Mouse (Mus musculus) heart, embryonic 11.5 days (tissue): Measurements from ENCODE around the gene Lrrc52. TPM values are rescaled to one million over a fixed set of nuclear protein-coding genes. Genes with fewer than 3 reads are reported as not detected.

Experiments used
- ATAC-seq: fragments of 200-750 bp; cut with Nextera tagmentation; replicated peaks from 2 replicates; pipeline ENCODE4 v1.8.0; 2017; ENCODE audit warnings: moderate library complexity; ENCODE audit not compliant: insufficient number of reproducible peaks, low FRiP score, low TSS enrichment
- H3K27ac ChIP-seq: fragments of 300-500 bp; sonication (generic); 2 replicates; pipeline ENCODE4 v1.5.1; 2014; ENCODE audit warnings: mild to moderate bottlenecking, low read depth, low read length
- H3K27me3 ChIP-seq: fragments of 300-500 bp; sonication (generic); 2 replicates; pipeline ENCODE4 v1.6.1; 2014; ENCODE audit warnings: mild to moderate bottlenecking, low read length, mixed read lengths; ENCODE audit not compliant: control insufficient read depth, insufficient read depth
- H3K36me3 ChIP-seq: fragments of 300-500 bp; sonication (generic); 2 replicates; pipeline ENCODE4 v1.6.1; 2014; ENCODE audit warnings: mild to moderate bottlenecking, low read length, moderate library complexity, mixed read lengths; ENCODE audit not compliant: control insufficient read depth, insufficient read depth
- H3K4me1 ChIP-seq: fragments of 300-500 bp; sonication (generic); 2 replicates; pipeline ENCODE4 v1.6.1; 2014; ENCODE audit warnings: low read length; ENCODE audit not compliant: control insufficient read depth, insufficient read depth
- H3K4me2 ChIP-seq: fragments of 300-500 bp; sonication (generic); 2 replicates; pipeline ENCODE4 v1.6.1; 2014; ENCODE audit warnings: mild to moderate bottlenecking, moderate library complexity
- H3K4me3 ChIP-seq: fragments of 300-500 bp; sonication (generic); 2 replicates; pipeline ENCODE4 v1.5.1; 2014; ENCODE audit warnings: low read depth, low read length
- H3K9ac ChIP-seq: fragments of 300-500 bp; sonication (generic); 2 replicates; pipeline ENCODE4 v1.6.1; 2014; ENCODE audit warnings: mild to moderate bottlenecking, low read depth, low read length, moderate library complexity
- H3K9me3 ChIP-seq: fragments of 300-500 bp; sonication (generic); replicated peaks from 2 replicates; pipeline ENCODE4 v1.6.1; 2016; ENCODE audit warnings: low read length; ENCODE audit not compliant: control insufficient read depth
- WGBS: fragments of 180-500 bp; shearing (Covaris S2); extraction: QIAGEN DNeasy Blood & Tissue Kit; methylation state at CpG from one replicate; pipeline ENCODE4 v1.1.7; 2014; ENCODE audit not compliant: insufficient replicate concordance; 5-methylcytosine and 5-hydroxymethylcytosine counted together
- polyA plus RNA-seq: library from polyadenylated mRNA; unstranded; fragments of >200 nt; fragmentation: Nextera tagmentation; extraction: Ambion mirVana; gene quantifications from 2 replicates; pipeline ENCODE4 v1.2.1, GENCODE M21; 2014

The Lrrc52 gene
- polyA plus RNA-seq = not detected in 2 replicates

DNA sequence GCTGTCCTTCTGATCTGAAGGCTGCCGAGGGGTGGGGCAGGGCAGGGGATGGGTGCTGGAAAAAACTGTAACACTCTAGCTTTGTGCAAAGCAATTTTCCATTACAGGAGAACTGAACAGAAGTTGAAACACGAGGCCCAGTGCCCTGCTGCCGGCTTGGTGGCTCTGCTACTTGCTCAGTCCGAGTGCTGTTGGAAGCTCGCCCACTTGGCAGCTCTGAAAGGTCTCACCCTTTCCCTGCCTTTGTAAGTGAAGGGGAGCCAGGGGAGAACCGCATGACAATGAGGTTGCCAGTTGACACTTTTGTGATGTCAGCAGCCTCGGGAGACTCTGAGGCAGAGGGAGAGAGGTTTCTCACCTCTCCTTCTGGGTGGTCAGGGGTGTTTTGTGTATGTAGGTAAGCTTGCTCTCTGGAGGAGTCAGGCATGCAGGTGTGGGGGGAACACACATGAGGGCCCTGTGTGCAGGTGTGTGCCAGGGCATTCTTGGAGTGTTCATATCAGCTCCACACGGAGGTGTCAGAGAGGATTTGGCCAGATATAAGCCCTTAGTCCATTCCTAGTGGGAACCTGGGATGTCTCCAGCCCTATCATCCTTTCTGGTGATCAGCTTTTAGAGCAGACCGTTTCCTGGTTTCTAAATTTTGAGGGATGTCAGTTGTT, at the start of gene Lrrc52:
TSS of gene Lrrc52 (minus strand) at position 16 of the 662 bp plus-strand sequence.
- Histone ChIP-seq H3K4me2 (no peak within 1 kb of the TSS), H3K36me3 (no peaks in the 10 kb centered on the region), H3K27me3 (no peaks in the 10 kb centered on the region; the same call in 1 of the 2 replicates), H3K4me3 (no peak within 1 kb of the TSS), H3K9me3 (no peaks in the 10 kb centered on the region), H3K27ac (no peak within 1 kb of the TSS), H3K4me1 (peaks cover 4% of the 10 kb centered on the region; the same call in 1 of the 2 replicates), H3K9ac (no peak within 1 kb of the TSS)
- no peak for ATAC-seq
- 21% methylated on average over 9 of the region's 9 CpGs for WGBS

DNA sequence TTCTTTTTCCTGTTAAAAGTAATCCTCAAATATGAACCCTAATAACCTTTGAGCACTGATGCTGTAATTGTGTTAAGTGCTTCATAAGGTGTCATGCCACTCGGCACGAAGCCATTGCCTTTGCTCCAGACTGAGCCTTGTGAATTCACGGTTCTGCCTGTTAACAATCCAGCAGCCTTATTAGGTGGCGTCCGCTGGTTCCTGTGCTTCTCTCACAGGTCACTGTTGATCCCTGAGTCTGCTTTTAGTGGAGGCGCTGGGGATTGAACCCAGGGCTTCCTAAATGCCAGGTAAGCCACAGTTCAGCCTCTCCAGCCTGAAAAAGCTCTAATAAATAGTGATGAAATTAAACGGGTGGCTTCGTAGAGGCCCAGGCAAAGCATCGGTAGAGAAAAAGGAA, 45.0 kb upstream of the Lrrc52 start:
- ATAC-seq = no peak
- Histone ChIP-seq H3K9me3 (no peaks in the 10 kb centered on the region), H3K9ac (no peak overlapping the region), H3K4me1 (no peaks in the 10 kb centered on the region), H3K27ac (no peak overlapping the region), H3K27me3 (no peaks in the 10 kb centered on the region), H3K4me2 (no peak overlapping the region), H3K36me3 (no peaks in the 10 kb centered on the region), H3K4me3 (no peak overlapping the region)
- WGBS = 80% methylated on average over 9 of the region's 9 CpGs

DNA sequence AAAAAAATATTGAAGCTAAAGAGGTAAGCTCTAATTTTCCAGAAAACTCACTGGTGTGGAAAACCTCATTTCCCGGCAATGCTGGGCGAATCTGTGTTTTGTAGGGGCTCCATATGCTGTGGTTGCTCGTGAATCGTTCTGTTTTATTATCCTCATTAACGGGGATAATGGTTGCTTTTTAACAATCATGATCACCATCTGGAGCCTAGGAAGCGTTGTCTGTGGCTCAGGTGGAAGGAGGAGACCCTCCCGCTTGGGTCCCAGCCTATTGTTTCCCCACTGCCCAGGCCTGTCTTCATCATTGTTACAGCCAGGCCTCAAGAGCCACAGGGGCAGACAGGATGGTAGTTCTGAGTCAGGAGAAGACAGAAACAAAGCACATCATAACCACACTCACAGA, 39.5 kb upstream of the Lrrc52 start:
- WGBS = 75% methylated on average over 7 of the region's 7 CpGs
- no peaks in the 10 kb centered on the region for H3K27me3 ChIP-seq
- H3K9ac ChIP-seq = no peak overlapping the region
- no peaks in the 10 kb centered on the region for H3K36me3 ChIP-seq
- H3K9me3 ChIP-seq = no peaks in the 10 kb centered on the region
- no peak for ATAC-seq
- H3K4me1 ChIP-seq = no peaks in the 10 kb centered on the region
- H3K27ac ChIP-seq = no peak overlapping the region
- H3K4me2 ChIP-seq = no peak overlapping the region
- H3K4me3 ChIP-seq = no peak overlapping the region

DNA sequence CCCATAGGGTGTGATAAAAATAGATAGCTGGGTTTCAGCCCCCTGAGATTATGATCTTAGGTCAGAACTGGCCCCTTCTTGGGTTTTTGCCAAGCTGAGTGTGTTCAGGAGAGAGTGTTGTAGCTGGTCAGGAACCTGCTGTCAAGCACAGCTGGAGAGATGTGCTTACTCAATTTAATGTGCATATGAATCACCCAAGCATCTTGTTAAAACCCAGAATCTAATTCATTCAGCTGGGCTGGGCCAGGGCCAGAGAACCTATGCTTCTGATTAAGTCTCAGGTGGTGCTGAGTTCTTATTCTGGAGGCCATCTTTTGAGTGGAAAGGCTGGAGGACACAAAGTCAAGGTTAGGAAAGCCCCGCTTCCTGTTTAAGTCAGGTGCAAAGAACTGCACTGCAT, 38.8 kb upstream of the Lrrc52 start:
- Histone ChIP-seq H3K4me1 (no peaks in the 10 kb centered on the region), H3K4me3 (no peak overlapping the region), H3K4me2 (no peak overlapping the region), H3K27me3 (no peaks in the 10 kb centered on the region), H3K9me3 (no peaks in the 10 kb centered on the region), H3K36me3 (no peaks in the 10 kb centered on the region), H3K27ac (no peak overlapping the region), H3K9ac (no peak overlapping the region)
- WGBS = 91% methylated on average over 1 of the region's 1 CpGs
- ATAC-seq = no peak

DNA sequence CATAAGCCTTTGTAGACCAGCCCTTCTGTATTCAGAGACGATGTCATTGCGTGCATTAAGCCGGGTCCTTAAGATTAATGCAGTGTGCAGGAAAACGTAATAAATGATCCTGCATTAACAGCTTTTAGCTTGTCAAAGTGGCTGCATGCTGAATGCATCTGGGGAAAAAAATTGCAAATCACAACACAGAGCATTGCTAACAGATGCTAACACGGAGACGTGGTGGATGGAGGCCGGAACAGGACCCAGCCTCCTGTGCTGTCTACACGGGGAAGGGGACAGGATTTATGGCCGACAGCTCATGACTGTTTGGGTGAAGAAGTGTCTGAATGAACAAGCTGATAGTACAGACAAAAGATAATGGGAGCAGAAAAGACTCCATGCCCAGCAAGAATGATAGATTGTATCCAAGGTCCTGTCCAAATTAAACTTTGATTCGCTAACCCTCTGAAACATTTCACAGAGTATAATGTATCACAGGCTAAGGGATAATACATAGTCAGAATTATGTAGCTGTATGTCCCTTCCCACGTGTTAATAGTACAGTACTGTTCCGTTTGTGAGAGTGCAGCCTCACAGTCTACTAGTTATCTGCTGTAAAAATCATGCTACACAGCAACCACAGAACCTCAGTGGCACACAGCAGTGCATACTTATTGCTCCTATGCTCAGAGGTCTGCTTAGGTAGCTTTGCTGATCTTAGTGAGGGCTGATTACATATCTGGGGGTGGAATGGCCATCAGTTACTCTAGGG, 32.7 kb upstream of the Lrrc52 start:
- Histone ChIP-seq H3K27me3 (0 out of 2 replicates have a peak, but pooled peaks cover 2% of the 10 kb centered on the region), H3K4me1 (no peaks in the 10 kb centered on the region), H3K36me3 (no peaks in the 10 kb centered on the region), H3K9me3 (no peaks in the 10 kb centered on the region), H3K4me2 (no peak overlapping the region), H3K4me3 (no peak overlapping the region), H3K27ac (no peak overlapping the region), H3K9ac (no peak overlapping the region)
- 60% methylated on average over 12 of the region's 12 CpGs for WGBS
- no peak for ATAC-seq

DNA sequence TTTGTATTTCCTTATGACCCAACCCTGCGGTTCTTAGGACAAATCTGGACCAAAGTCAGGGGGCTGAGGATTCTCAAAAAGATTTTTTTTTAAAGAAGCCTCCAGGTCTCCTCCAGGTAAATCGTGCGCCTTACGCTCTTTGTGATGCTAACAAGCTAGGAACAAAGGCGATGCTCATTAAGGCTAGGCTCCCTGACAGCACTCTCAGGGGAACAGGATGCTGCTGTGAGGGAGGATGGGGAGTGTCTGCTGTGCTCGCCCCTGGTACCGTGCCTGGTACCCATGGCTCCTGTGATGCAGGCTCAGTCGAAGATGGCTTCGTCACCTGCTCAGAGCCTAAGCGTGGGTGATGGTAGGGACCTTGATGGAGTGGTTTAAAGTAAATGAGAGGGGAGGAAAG, 31.4 kb upstream of the Lrrc52 start:
- no peaks in the 10 kb centered on the region for H3K36me3 ChIP-seq
- no peaks in the 10 kb centered on the region for H3K4me1 ChIP-seq
- no peak overlapping the region for H3K9ac ChIP-seq
- no peak overlapping the region for H3K27ac ChIP-seq
- H3K4me3 ChIP-seq = no peak overlapping the region
- 35% methylated on average over 10 of the region's 10 CpGs for WGBS
- no peaks in the 10 kb centered on the region for H3K9me3 ChIP-seq
- H3K27me3 ChIP-seq = 0 out of 2 replicates have a peak, but pooled peaks cover 2% of the 10 kb centered on the region
- ATAC-seq = no peak
- H3K4me2 ChIP-seq = no peak overlapping the region

DNA sequence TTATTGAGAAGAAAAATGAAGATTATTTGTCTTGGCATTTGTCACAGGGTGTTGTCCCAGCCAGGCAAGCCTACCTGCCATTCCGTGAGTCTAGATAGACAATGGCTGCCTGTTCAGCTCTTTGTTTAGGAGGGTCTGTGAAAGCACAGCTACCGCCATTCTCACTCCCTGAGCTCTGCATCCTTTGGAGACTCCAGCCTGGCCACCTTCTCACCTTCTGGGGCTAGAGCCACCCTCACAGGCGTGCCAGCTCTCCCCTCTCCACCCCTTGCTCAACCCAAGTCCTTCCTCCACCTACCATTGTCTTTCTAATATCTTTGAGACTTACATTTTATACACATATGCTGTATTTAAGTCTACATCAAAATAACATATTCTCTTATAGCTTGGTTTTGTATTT, 31.0 kb upstream of the Lrrc52 start:
- WGBS = 49% methylated on average over 3 of the region's 3 CpGs
- no peaks in the 10 kb centered on the region for H3K36me3 ChIP-seq

DNA sequence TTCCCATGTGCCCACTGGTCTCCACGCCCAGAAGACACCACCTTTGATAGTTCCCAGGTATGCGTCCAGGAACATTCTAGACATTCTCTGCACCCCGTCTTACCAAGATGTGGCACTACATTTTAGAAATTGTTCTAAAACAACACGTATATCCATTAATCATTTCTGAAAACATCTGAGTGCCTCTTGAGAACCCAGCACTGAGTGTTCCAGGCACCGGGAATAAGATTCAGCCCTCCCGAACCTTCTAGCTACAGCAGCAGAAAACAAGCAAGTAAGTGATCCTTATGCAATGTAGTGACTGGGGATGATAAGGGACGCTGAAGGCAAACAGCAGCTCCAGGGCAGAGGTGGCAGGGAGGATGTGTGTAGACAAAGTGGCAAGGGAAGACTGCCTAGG, 24.9 kb upstream of the Lrrc52 start:
- Histone ChIP-seq H3K4me1 (no peaks in the 10 kb centered on the region), H3K4me2 (no peak overlapping the region), H3K36me3 (no peaks in the 10 kb centered on the region), H3K9me3 (no peaks in the 10 kb centered on the region), H3K27me3 (no peaks in the 10 kb centered on the region), H3K9ac (no peak overlapping the region), H3K4me3 (no peak overlapping the region), H3K27ac (no peak overlapping the region)
- WGBS = 72% methylated on average over 7 of the region's 7 CpGs
- ATAC-seq = no peak

More for the DNA sequence above, 31.0 kb upstream of the Lrrc52 start:
- Histone ChIP-seq H3K4me3 (no peak overlapping the region), H3K27me3 (0 out of 2 replicates have a peak, but pooled peaks cover 2% of the 10 kb centered on the region), H3K4me1 (no peaks in the 10 kb centered on the region), H3K27ac (no peak overlapping the region), H3K9ac (no peak overlapping the region), H3K9me3 (no peaks in the 10 kb centered on the region), H3K4me2 (no peak overlapping the region)
- ATAC-seq = no peak
